Mouse (Mus musculus): ENCODE measurements around the gene Zfp791.

DNA sequence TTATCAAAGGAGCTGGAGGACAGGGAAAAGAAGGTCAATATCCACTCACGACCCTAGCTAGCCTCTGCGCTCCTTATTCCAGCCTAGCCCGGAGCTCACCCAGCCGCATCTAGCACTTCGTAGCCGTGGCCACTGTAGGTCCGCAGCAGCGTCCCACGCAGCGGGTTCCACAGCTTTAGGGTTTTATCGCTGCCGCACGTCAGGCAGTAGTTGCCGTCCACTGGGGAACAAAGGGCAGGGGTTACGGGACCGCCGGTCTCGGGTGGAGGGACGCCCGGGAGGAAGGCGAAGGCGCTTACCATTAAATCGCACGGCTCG is 42.7 kb downstream of the Zfp791 start:
- TF ChIP-seq POLR2A (IDR thresholded peaks at IDR 0.05; ENCODE audit: borderline replicate concordance, low read depth, low read length), result no peak
- TF ChIP-seq CTCF (IDR thresholded peaks at IDR 0.05; ENCODE audit: low read depth, low read length), result no peak
